Mouse (Mus musculus) liver, embryonic 14.5 days (tissue): ENCODE data around the gene Rnf151.

ENCODE experiments used
- CTCF ChIP-seq: IDR thresholded peaks from 2 replicates; pipeline ENCODE4 v1.5.1; 2016; ENCODE audit warnings: antibody characterized with exemption, low read depth, control low read depth
- EP300 ChIP-seq: IDR thresholded peaks from 2 replicates; pipeline ENCODE4 v1.6.1; 2016; ENCODE audit warnings: antibody characterized with exemption, low read depth

- TF ChIP-seq CTCF (no peak), EP300 (no peak)
These were observed 6.0 kb upstream of the Rnf151 start for GRCm38 (mm10) chr17:24723881-24724180.
